Mouse (Mus musculus) heart, embryonic 13.5 days (tissue): ENCODE measurements around the gene Dnajc21. TPM values are rescaled to one million over a fixed set of nuclear protein-coding genes. Genes with fewer than 3 reads are reported as not detected.

Experiments used
- ATAC-seq: fragments of 200-750 bp; cut with Nextera tagmentation; 2 replicates; pipeline ENCODE4 v1.8.0; 2017; ENCODE audit warnings: moderate TSS enrichment; ENCODE audit not compliant: insufficient number of reproducible peaks, low FRiP score, low TSS enrichment; ENCODE audit errors: extremely low read depth
- H3K27ac ChIP-seq: fragments of 300-500 bp; sonication (generic); replicated peaks from 2 replicates; pipeline ENCODE4 v1.5.1; 2015; ENCODE audit warnings: moderate library complexity, mild to moderate bottlenecking, inconsistent platforms
- H3K27me3 ChIP-seq: fragments of 300-500 bp; sonication (generic); replicated peaks from 2 replicates; pipeline ENCODE4 v1.6.1; 2015; ENCODE audit warnings: mild to moderate bottlenecking, inconsistent platforms
- H3K36me3 ChIP-seq: fragments of 300-500 bp; sonication (generic); 2 replicates; pipeline ENCODE4 v1.6.1; 2015; ENCODE audit warnings: mild to moderate bottlenecking, inconsistent platforms
- H3K4me1 ChIP-seq: fragments of 300-500 bp; sonication (generic); 2 replicates; pipeline ENCODE4 v1.6.1; 2015; ENCODE audit warnings: inconsistent platforms
- H3K4me2 ChIP-seq: fragments of 300-500 bp; sonication (generic); 2 replicates; pipeline ENCODE4 v1.6.1; 2015; ENCODE audit warnings: inconsistent platforms, mild to moderate bottlenecking, moderate library complexity
- H3K4me3 ChIP-seq: fragments of 300-500 bp; sonication (generic); 2 replicates; pipeline ENCODE4 v1.5.1; 2015; ENCODE audit warnings: moderate library complexity, mild to moderate bottlenecking, inconsistent platforms
- H3K9ac ChIP-seq: fragments of 300-500 bp; sonication (generic); 2 replicates; pipeline ENCODE4 v1.6.1; 2015; ENCODE audit warnings: inconsistent platforms, mild to moderate bottlenecking, moderate library complexity
- H3K9me3 ChIP-seq: fragments of 300-500 bp; sonication (generic); 2 replicates; pipeline ENCODE4 v1.6.1; 2016; ENCODE audit warnings: inconsistent platforms
- WGBS: fragments of 180-500 bp; shearing (Covaris S2); methylation state at CpG from one replicate; pipeline ENCODE4 v1.1.7; 2015; ENCODE audit warnings: mixed read lengths; 5-methylcytosine and 5-hydroxymethylcytosine counted together
- polyA plus RNA-seq: library from polyadenylated mRNA; unstranded; fragments of >200 nt; fragmentation: Nextera tagmentation; extraction: Ambion mirVana; gene quantifications from 2 replicates; pipeline ENCODE4 v1.2.1, GENCODE M21; 2015

The Dnajc21 gene
- polyA plus RNA-seq, 1 experiment from 2014 or later, result 5.8 TPM

DNA sequence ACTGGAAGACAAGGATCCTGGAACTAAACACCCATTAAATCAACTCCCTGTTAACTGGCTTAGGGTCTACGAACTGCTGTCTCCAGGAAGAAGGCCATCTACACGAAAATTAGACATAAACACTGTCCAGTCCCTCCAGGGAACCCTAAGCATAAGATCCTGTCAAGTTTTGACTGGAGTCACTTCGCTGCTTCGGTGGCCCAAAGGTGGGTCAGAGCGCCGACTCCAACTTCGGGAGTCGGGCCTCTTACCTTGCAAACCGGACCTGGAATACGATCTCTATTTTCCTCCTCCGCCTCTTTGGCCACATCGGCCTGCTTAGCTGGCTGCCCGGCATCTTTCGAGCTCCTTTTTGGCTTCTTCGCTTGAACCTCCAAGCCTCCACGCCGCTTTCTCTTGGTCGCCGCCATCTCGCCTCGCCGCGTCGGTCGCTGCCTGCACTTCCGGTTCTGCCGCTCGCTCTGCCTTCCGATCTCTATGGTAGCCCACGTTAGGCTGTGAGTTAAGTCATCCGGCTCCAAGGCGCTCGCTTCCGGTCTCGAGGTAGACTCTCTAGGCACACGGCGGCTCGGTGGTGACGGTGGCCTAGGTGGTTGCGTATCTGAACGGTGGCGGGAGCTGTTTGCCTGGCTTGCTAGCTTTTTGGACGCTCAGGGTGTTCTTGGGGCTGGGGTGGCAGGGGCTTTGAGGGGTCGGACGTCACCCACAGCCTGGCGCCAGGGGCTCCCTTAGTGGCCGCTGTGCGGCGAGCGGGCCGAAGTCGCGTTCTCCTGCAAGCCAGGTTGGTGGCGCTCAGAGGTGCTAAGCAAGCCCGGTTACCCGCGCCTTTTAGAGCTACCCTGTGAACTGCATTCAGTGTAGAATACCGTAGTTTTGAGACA lies 15.4 kb upstream of the Dnajc21 start, which contains the start of the genes Brix1 and Rad1:
Brix1 (minus strand) TSS at position 464 of the 881 bp plus-strand sequence.
Rad1 (plus strand) TSS at position 535 of the 881 bp plus-strand sequence.
- H3K4me2 ChIP-seq, result peak within 1 kb of the TSS; percentile 91
- peak within 1 kb of the TSS; percentile 92 for H3K4me3 ChIP-seq
- H3K4me1 ChIP-seq, result peaks cover 25% of the 10 kb centered on the region
- peaks cover 43% of the 10 kb centered on the region for H3K36me3 ChIP-seq
- H3K9me3 ChIP-seq, result no peaks in the 10 kb centered on the region
- no peaks in the 10 kb centered on the region for H3K27me3 ChIP-seq
- WGBS, result under 1% methylated on average over 58 of the region's 58 CpGs
- ATAC-seq, result peak; percentile 92
- H3K27ac ChIP-seq, result peak within 1 kb of the TSS; percentile 69
- H3K9ac ChIP-seq, result peak within 1 kb of the TSS; percentile 92

DNA sequence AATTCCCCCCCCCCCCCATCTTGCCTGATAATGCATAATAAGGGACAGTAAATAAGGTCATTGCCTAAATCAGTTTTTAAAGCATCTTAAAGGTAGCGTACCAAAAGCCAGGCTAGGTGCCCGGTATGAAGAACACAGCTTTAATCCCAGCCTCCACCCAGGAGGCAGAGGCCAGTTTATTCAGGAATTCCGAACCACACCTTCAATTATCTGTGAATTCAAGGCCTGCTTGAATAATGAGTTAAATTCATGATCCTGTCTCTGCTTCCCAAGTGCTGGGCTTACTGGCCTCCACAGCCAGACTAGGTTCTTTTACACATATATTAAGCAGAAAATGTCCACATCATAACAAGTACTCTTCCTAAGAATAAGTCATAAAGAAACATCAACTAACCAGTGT lies 625 bp upstream of the Dnajc21 start:
- Histone ChIP-seq H3K9ac (peak overlapping the region; percentile 91), H3K9me3 (no peaks in the 10 kb centered on the region), H3K4me1 (peaks cover 13% of the 10 kb centered on the region), H3K27me3 (no peaks in the 10 kb centered on the region), H3K36me3 (peaks cover 15% of the 10 kb centered on the region), H3K27ac (0 out of 2 replicates have a peak overlapping the region, but pooled peaks have one; percentile 20), H3K4me2 (peak overlapping the region; percentile 91), H3K4me3 (peak overlapping the region; percentile 87)
- no peak for ATAC-seq
- WGBS, result 18% methylated on average over 3 of the region's 3 CpGs

GRCm38 (mm10) chr15:10469641-10470150 lies 620 bp downstream of the Dnajc21 start:
- under 1% methylated on average over 33 of the region's 40 CpGs for WGBS
- no peaks in the 10 kb centered on the region for H3K27me3 ChIP-seq
- peak overlapping the region; percentile 87 for H3K27ac ChIP-seq
- H3K36me3 ChIP-seq, result peaks cover 5% of the 10 kb centered on the region; the same call in 1 of the 2 replicates
- H3K9me3 ChIP-seq, result no peaks in the 10 kb centered on the region
- ATAC-seq, result no peak
- peak overlapping the region; percentile 91 for H3K4me2 ChIP-seq
- peaks cover 13% of the 10 kb centered on the region for H3K4me1 ChIP-seq
- peak overlapping the region; percentile 91 for H3K9ac ChIP-seq
- H3K4me3 ChIP-seq, result peak overlapping the region; percentile 87

- Histone ChIP-seq H3K4me3 (peak overlapping the region; percentile 87), H3K4me2 (peak overlapping the region; percentile 91), H3K27ac (no peak overlapping the region), H3K4me1 (peaks cover 13% of the 10 kb centered on the region), H3K36me3 (no peaks in the 10 kb centered on the region), H3K27me3 (no peaks in the 10 kb centered on the region), H3K9ac (no peak overlapping the region), H3K9me3 (no peaks in the 10 kb centered on the region)
- no peak for ATAC-seq
- 75% methylated on average over 3 of the region's 3 CpGs for WGBS
Observed at GRCm38 (mm10) chr15:10468761-10469160, 1.6 kb downstream of the Dnajc21 start.

GRCm38 (mm10) chr15:10464678-10465077 lies 5.6 kb downstream of the Dnajc21 start:
- no peaks in the 10 kb centered on the region for H3K27me3 ChIP-seq
- no peak overlapping the region for H3K4me2 ChIP-seq
- H3K9me3 ChIP-seq, result no peaks in the 10 kb centered on the region
- no peak overlapping the region for H3K27ac ChIP-seq
- peaks cover 27% of the 10 kb centered on the region for H3K36me3 ChIP-seq
- no peak for ATAC-seq
- H3K4me3 ChIP-seq, result no peak overlapping the region
- H3K4me1 ChIP-seq, result peaks cover 10% of the 10 kb centered on the region
- H3K9ac ChIP-seq, result no peak overlapping the region
- WGBS, result 88% methylated on average over 3 of the region's 3 CpGs

GRCm38 (mm10) chr15:10463555-10463954 lies 6.8 kb downstream of the Dnajc21 start:
- H3K9ac ChIP-seq, result no peak overlapping the region
- no peak overlapping the region for H3K27ac ChIP-seq
- peaks cover 36% of the 10 kb centered on the region for H3K36me3 ChIP-seq
- H3K27me3 ChIP-seq, result no peaks in the 10 kb centered on the region
- no peak overlapping the region for H3K4me3 ChIP-seq
- no peaks in the 10 kb centered on the region; the same call in 1 of the 2 replicates for H3K4me1 ChIP-seq
- no peaks in the 10 kb centered on the region for H3K9me3 ChIP-seq
- 86% methylated on average over 5 of the region's 5 CpGs for WGBS
- no peak for ATAC-seq
- no peak overlapping the region for H3K4me2 ChIP-seq

DNA sequence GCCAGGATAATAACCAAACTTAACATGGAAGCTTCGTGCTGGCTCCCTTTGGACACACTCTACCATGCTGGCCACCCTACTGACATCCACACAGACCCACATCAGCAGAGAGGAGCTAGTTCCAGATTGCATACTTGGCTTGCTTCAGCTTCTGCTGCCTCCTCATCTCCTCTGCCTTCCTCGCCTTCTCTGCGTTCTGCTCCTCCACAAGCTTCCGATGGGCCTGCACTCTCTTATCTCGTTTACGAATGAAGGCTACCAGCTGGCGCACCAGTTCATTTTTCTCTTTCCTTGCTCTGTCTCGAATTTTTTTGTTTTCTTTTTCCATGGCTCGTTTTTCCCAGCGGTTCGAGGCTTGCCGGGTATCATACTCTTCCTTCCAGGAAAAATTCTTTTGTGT lies 9.3 kb downstream of the Dnajc21 start:
- no peaks in the 10 kb centered on the region for H3K9me3 ChIP-seq
- peaks cover 56% of the 10 kb centered on the region for H3K36me3 ChIP-seq
- 55% methylated on average over 12 of the region's 12 CpGs for WGBS
- ATAC-seq, result no peak
- no peak overlapping the region for H3K4me2 ChIP-seq
- H3K9ac ChIP-seq, result no peak overlapping the region
- no peaks in the 10 kb centered on the region for H3K4me1 ChIP-seq
- H3K27ac ChIP-seq, result no peak overlapping the region
- no peaks in the 10 kb centered on the region for H3K27me3 ChIP-seq
- H3K4me3 ChIP-seq, result no peak overlapping the region

- no peaks in the 10 kb centered on the region for H3K9me3 ChIP-seq
- no peak overlapping the region for H3K9ac ChIP-seq
- no peak overlapping the region for H3K4me3 ChIP-seq
- no peak overlapping the region for H3K4me2 ChIP-seq
- H3K36me3 ChIP-seq, result peaks cover 83% of the 10 kb centered on the region
- ATAC-seq, result no peak
- H3K27ac ChIP-seq, result no peak overlapping the region
- WGBS, result 88% methylated on average over 3 of the region's 3 CpGs
- H3K27me3 ChIP-seq, result no peaks in the 10 kb centered on the region
- H3K4me1 ChIP-seq, result no peaks in the 10 kb centered on the region
Observed at GRCm38 (mm10) chr15:10447102-10447501, 23.2 kb downstream of the Dnajc21 start.

GRCm38 (mm10) chr15:10442275-10442674 lies 28.0 kb downstream of the Dnajc21 start:
- H3K4me2 ChIP-seq, result no peak overlapping the region
- H3K9me3 ChIP-seq, result no peaks in the 10 kb centered on the region
- 82% methylated on average over 1 of the region's 1 CpGs for WGBS
- H3K9ac ChIP-seq, result no peak overlapping the region
- H3K4me1 ChIP-seq, result no peaks in the 10 kb centered on the region
- no peak overlapping the region for H3K4me3 ChIP-seq
- H3K27me3 ChIP-seq, result no peaks in the 10 kb centered on the region
- peaks cover 57% of the 10 kb centered on the region for H3K36me3 ChIP-seq
- ATAC-seq, result no peak
- H3K27ac ChIP-seq, result no peak overlapping the region

GRCm38 (mm10) chr15:10441493-10441892 lies 28.8 kb downstream of the Dnajc21 start:
- H3K4me3 ChIP-seq, result no peak overlapping the region
- ATAC-seq, result no peak
- no peaks in the 10 kb centered on the region for H3K27me3 ChIP-seq
- no peaks in the 10 kb centered on the region for H3K9me3 ChIP-seq
- H3K36me3 ChIP-seq, result peaks cover 52% of the 10 kb centered on the region
- H3K27ac ChIP-seq, result no peak overlapping the region
- H3K4me1 ChIP-seq, result no peaks in the 10 kb centered on the region
- 84% methylated on average over 9 of the region's 9 CpGs for WGBS
- H3K9ac ChIP-seq, result no peak overlapping the region
- H3K4me2 ChIP-seq, result no peak overlapping the region

DNA sequence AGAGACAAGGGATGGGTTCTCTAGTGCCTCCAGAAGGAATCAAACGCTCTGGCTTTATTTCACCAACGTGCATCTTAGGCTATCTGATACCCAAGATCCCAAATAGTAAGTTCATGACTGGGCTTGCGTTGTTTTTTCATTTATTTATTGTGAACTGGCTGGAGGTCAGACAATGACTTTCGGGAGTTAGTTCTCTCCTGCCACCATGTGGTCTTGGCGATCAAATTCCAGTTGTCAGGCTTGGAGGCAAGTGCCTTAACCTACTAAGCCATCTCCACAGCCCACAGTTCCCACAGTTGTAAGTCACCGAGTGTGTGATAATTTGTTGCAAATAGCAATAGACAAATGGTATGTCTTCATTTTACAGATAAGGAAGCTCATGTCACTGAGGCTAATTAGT lies 30.4 kb downstream of the Dnajc21 start:
- no peak overlapping the region for H3K4me3 ChIP-seq
- H3K36me3 ChIP-seq, result peaks cover 37% of the 10 kb centered on the region
- no peaks in the 10 kb centered on the region for H3K4me1 ChIP-seq
- H3K27ac ChIP-seq, result no peak overlapping the region
- WGBS, result 71% methylated on average over 6 of the region's 6 CpGs
- ATAC-seq, result no peak
- no peak overlapping the region for H3K4me2 ChIP-seq
- no peaks in the 10 kb centered on the region for H3K9me3 ChIP-seq
- no peak overlapping the region for H3K9ac ChIP-seq
- no peaks in the 10 kb centered on the region for H3K27me3 ChIP-seq
